Mouse (Mus musculus) adrenal gland, postnatal 10 days (tissue): Measurements from ENCODE around the gene Pkig. TPM values are rescaled to one million over a fixed set of nuclear protein-coding genes. Genes with fewer than 3 reads are reported as not detected.
"Not testable (repeated sequence)": the region's sequence is repeated elsewhere in the genome, so short reads cannot be mapped to it uniquely, and the experiment has no call there.

Experiments used
- DNase-seq: peaks from one replicate; pipeline ENCODE4 v3.0.0; 2021; ENCODE audit warnings: mixed read lengths
- total RNA-seq, 2 experiments: library from RNA; stranded (reverse); gene quantifications; 2 replicates each; pipeline ENCODE4 v1.2.3; 2021

Gene Pkig
- total RNA-seq, 2 experiments from 2014 or later = 46.9 to 60.8 TPM

DNA sequence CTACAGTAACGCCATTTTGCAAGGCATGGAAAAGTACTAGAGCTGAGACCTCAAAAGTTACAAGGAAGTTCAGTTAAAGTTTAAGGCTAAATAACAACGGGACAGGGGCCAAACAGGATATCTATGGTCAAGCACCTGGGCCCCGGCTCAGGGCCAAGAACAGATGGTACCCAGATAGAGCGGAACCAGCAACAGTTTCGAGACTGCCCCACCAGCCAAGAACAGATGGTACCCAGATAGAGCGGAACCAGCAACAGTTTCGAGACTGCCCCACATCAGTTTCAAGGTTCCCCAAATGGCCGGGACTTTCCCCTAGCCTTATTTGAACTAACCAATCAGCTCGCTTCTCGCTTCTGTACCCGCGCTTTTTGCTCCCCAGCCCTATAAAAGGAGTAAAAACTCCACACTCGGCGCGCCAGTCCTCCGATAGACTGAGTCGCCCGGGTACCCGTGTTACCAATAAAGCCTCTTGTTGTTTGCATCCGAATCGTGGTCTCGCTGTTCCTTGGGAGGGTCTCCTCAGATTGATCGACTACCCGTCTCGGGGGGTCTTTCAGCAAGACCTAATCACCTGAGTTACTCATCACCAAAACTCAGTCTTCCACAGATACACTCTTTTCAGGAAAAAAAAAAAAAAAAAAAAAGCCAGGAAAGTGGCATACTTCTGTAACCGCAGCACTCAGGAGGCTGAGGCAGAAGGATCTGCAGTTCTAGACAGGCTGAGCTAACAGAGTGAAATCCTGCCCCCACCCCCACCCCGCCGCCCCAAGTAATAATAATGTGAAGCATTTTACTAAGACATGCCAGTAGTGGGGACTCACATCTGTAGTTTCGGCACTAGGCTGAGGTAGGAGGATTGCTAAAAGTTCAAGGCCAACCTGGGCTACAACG, 15.3 kb upstream of the Pkig start:
- DNase-seq = peak; percentile 50

GRCm38 (mm10) chr2:163643576-163643971, 14.6 kb upstream of the Pkig start:
- no peak for DNase-seq

DNA sequence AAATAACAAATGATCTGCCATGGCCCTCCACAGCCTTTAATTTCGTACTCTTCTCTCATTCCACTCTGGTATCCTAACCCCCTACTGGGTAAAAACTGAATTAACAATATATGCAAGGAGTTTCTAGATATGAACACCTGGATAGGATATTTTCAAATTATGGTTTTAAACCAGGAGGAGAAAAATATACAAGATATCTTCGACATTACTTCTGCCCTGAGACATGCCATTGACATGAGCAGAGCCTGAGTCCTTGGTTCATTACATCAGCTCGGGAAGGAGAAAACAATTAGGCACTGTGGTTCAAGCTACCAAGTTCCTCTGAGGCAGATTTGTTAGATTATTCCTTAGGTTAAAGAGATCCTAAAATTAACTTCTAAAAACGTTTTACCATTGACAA, 14.1 kb upstream of the Pkig start:
- DNase-seq = no peak

- DNase-seq = peak; percentile 100
These were observed 13.4 kb upstream of the Pkig start, which contains the start of gene Serinc3 for GRCm38 (mm10) chr2:163644575-163645385. TSS of gene Serinc3 (minus strand) at chr2:163645131.

DNA sequence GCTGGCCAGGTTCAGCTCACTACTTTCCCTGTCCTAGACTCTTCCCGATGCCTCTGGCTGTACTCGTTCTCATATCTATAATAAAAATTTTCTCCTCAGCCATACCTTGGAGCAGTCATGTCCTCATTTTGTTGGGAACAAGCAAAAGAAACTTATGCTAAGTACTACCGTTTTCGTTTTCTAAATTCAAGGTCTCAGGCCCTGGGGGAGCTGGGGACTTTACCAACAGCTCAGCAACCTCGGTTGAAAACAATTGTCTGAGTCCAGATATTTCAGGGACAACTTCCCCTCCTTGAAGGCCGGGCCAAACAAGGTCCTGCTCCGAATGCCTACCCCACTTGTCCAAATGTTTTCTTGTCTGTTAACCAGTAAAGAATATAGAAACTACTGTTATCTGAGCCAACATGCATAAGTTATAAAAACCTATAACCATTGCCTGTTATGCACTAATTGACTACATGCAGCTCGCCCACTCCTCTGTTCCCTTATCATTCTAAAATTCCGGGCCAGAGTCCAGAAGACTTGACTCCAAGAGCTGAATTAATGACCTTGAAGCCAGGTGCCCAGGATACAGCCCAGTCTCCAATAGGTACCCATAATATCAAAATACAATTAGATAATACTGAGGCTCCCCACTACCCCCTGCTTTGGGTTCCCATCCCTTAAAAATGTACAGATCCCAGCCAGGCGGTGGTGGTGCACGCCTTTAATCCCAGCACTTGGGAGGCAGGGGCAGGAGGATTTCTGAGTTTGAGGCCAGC, 12.3 kb upstream of the Pkig start:
- DNase-seq = no peak

- DNase-seq = no peak
These were observed 11.6 kb upstream of the Pkig start for GRCm38 (mm10) chr2:163646461-163647080.

DNA sequence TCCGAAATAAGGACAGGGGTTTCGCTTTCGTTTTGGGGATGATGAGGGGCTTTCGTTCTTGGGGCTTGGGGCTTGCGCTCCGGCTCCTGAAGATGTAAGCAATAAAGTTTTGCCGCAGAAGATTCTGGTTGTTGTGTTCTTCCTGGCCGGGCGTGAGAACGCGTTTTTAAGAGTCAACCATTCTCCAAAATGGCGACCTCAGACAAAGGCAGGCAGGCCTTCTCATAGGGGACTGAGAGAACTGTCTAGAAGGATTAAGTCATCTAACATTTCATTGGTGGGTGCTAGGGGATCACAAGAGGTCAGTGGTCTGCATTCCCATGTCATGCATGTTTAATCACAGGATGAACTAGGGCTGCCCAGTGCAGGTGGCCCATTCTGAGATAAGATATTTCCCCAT, 2.5 kb upstream of the Pkig start:
- DNase-seq = not testable (repeated sequence)

DNA sequence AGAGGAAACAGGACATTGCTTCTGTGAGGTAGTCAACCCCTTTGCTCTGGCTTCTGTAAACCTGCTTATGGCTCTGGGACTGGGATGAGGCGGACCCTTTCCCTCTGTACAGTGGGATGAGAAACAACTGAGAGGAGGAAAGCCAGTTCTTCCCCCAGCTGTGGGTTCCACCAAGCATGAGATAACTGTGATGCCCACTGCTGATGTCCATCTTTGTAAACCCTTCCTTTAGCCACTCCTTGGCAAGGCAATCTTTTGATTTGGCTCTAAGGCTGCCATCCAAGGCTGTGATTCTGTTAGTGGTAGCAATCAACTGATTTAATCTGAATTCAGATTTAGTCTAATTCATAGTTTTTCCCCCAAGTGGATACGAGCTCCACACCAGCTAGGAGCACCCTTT, 700 bp upstream of the Pkig start:
- no peak for DNase-seq

- peak; percentile 69 for DNase-seq
These were observed 755 bp downstream of the Pkig start for GRCm38 (mm10) chr2:163658941-163659340.

- no peak for DNase-seq
These were observed 1.2 kb downstream of the Pkig start for GRCm38 (mm10) chr2:163659431-163659830.

GRCm38 (mm10) chr2:163660103-163660701, 2.0 kb downstream of the Pkig start:
- DNase-seq = no peak

GRCm38 (mm10) chr2:163661371-163661850, 3.2 kb downstream of the Pkig start:
- DNase-seq = peak; percentile 41

DNA sequence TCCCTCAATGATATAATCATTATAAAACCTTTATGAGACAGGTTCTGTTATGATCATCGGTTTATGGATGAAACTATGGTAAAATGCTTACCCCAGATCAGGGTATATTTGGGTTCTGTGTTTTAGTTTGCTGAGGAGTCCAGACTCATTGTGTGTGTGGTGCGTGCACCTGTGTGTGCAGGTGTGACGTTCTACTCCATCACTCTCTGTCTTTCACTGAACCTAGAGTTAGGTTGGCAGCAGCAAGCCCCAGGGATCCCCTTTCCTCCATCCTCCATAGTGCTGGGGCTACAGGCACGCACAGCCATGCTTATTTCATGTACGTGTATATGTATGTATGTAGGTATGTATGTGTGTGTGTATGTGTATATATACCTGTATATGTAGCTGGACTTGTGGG, 3.9 kb downstream of the Pkig start:
- DNase-seq = no peak

DNA sequence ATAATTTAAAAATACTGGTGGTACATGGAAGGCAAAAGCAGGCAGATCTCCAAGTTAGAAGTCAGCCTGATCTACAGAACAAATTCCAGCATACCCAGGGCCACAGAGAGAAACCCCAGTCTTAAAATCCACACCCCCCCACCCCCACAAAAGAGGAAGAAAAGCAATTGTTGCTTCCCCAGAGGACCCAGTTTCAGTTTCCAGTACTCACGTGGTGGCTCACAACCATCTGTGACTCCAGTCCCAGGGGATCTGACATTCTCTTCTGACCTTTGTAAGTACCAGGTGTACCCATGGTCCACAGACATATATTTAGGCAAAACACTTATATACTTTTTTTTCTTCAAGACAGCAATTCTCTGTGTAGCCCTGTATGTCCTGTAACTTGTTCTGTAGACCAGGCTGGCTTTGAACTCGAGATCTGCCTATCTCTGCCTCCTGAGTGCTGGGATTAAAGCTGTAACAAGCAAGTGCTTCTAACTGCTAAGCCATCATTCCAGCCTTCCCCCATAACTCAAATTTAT, 4.6 kb downstream of the Pkig start:
- DNase-seq = no peak

- DNase-seq = no peak
These were observed 5.7 kb downstream of the Pkig start for GRCm38 (mm10) chr2:163663930-163664329.

DNA sequence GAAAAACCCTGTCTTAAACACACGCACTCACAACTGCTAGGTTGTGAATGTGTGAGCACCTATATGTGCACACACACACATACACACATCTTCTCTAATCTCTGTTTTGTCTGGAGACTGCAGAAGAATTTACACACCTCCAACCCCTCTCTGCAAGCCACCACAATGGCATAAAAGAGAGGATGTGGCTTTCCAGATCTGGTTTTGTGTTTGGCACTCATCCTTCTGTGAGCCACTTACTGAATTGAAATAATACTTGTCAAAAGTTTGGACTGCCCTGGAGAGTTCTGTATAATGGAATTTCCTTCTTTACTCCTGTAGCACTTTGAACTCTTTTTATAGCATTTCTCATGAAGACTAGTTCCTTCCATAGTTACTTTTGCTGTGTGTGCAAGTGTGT, 8.9 kb downstream of the Pkig start:
- DNase-seq = no peak

GRCm38 (mm10) chr2:163670872-163671594, 12.8 kb downstream of the Pkig start:
- no peak for DNase-seq

- no peak for DNase-seq
These were observed 16.2 kb downstream of the Pkig start for GRCm38 (mm10) chr2:163674397-163674796.

GRCm38 (mm10) chr2:163675144-163675619, 17.0 kb downstream of the Pkig start:
- no peak for DNase-seq

GRCm38 (mm10) chr2:163675662-163676061, 17.5 kb downstream of the Pkig start:
- DNase-seq = no peak
